Mouse (Mus musculus) brown adipose tissue, adult 24 weeks (tissue): ENCODE data around the gene Hivep2. TPM values are rescaled to one million over a fixed set of nuclear protein-coding genes. Genes with fewer than 3 reads are reported as not detected.

Experiments
- H3K27ac ChIP-seq: fragments of 200-500 bp; replicated peaks from 2 replicates; pipeline ENCODE4 v1.5.1; 2012; ENCODE audit warnings: low read depth, mild to moderate bottlenecking, low read length
- H3K4me1 ChIP-seq: fragments of 200-500 bp; 2 replicates; pipeline ENCODE4 v1.6.1; 2012; ENCODE audit warnings: low read length, mixed read lengths; ENCODE audit not compliant: control insufficient read depth, insufficient read depth, insufficient read length
- H3K4me3 ChIP-seq: fragments of 200-500 bp; 2 replicates; pipeline ENCODE4 v1.5.1; 2012; ENCODE audit warnings: low read depth, mild to moderate bottlenecking, low read length, moderate library complexity; ENCODE audit not compliant: insufficient read depth
- polyA plus RNA-seq: library from polyadenylated mRNA; stranded (reverse); fragments of >200 nt; gene quantifications from 2 replicates; pipeline ENCODE4 v1.2.4, GENCODE M21; 2012; ENCODE audit not compliant: missing spikeins, insufficient read depth, insufficient read length

Hivep2 gene
- polyA plus RNA-seq, 1 experiment, result 12.6 TPM

DNA sequence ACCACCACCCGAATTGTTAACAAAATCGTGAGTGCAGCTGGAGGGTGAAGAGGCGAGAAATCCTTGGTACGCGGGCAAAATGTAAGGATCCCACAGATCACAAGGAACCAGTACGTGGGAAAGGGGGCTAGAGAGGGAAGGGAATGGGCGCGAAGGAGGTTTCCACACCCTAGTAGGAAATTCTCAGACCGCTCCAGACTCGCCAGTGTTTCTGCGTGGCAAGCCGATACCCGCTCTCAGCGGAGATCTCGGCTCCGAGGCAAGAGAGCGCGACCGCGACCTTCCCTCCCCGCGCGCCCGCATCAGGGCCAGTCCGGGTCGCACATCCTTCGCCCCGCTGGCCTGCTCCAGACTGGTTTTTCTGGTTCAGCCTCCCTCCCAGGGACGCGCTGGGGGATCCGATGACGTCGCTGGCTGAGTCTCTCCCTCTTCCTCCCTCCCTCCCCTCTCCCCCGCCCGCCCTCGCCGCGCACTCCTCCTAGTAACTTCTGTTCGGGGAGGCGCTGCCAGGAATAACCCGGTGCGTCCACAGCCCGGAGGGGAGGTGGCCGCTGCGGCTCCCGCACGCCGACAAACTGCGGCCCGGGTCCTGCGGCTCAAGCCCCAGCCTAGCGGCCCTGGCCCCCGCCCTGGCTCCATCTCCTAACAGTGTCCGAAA, 430 bp upstream of the Hivep2 start:
- peak overlapping the region; percentile 81 for H3K4me3 ChIP-seq
- H3K27ac ChIP-seq, result peak overlapping the region; percentile 98

DNA sequence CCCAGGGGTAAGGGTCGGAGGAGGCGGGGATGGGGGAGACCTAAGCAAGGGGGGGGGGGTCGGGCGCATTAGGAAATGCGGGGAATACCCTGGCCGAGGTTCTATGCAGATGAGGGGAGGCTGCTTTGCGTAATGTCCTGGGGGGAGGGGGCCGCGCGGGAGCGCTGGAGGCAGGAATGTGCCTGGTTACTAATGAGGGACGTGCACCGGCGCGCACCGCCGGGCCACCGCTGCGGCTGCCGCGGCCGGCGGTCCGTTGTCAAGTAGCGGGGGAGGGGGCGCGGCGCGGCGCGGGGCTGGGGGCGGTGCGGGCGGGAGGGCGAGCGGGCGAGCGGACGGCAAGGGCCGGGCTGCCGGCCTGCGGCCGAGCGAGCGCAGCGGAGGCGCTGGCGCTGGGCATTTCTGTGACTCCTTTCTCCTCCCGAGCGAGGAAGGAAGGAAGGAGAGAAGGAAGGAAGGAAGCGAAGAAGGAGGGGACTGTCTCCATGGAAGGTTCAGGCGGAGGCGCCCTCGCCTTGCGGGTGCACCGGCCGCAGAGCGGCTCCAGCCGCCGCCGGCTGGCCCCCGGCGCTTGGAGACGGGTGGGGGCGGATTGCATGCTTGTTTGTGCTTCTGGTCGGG, 1.1 kb downstream of the Hivep2 start:
- H3K27ac ChIP-seq, result peak overlapping the region; percentile 99
- H3K4me3 ChIP-seq, result peak overlapping the region; percentile 81
- peaks cover 8% of the 10 kb centered on the region; the same call in 1 of the 2 replicates for H3K4me1 ChIP-seq

More for the DNA sequence above, 430 bp upstream of the Hivep2 start:
- H3K4me1 ChIP-seq, result peaks cover 5% of the 10 kb centered on the region; the same call in 1 of the 2 replicates

- H3K4me1 ChIP-seq, result peaks cover 8% of the 10 kb centered on the region; the same call in 1 of the 2 replicates
- H3K27ac ChIP-seq, result peak overlapping the region; percentile 99
- peak overlapping the region; percentile 81 for H3K4me3 ChIP-seq
These were observed 1.8 kb downstream of the Hivep2 start for GRCm38 (mm10) chr10:13967451-13968233.

DNA sequence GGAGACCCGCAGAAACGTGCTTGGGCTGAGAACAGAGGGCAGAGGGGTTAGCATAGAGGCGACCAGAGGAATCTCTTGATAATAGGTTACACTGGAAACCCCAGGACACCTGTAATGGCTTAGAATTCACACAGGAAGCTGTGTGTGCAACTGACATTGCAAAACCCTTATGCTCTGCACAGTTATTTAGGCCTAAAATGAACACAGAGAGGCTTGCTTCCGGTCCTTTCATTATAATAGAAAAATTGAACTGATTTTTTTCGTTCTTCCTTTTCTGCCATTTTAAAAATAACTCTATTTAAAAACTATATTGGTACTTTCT, 2.3 kb downstream of the Hivep2 start:
- H3K4me1 ChIP-seq, result peaks cover 8% of the 10 kb centered on the region; the same call in 1 of the 2 replicates
- peak overlapping the region; percentile 99 for H3K27ac ChIP-seq

DNA sequence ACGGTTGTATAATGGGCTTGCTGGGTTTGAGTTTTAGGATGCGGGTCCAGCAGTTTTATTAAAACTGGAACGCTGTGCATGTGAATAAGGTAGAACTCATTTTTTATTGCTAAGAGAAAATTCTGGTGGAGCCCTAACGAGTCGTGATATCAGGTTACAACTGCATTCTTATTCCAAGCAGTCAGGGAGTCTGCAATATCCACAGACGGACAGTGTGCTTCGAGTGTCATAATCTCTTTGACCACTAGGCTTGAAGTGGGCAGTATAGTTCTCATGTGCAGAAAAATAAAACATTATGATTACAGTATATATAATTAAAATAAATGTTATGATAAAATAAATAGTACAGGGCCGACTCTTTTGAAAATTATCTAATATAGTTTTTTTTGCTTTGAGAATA, 3.1 kb downstream of the Hivep2 start:
- Histone ChIP-seq H3K27ac (no peak overlapping the region), H3K4me3 (no peak overlapping the region), H3K4me1 (peaks cover 11% of the 10 kb centered on the region; the same call in 1 of the 2 replicates)

More for the DNA sequence above, 2.3 kb downstream of the Hivep2 start:
- peak overlapping the region; percentile 81 for H3K4me3 ChIP-seq

- H3K4me3 ChIP-seq, result no peak overlapping the region
- peaks cover 11% of the 10 kb centered on the region for H3K4me1 ChIP-seq
- no peak overlapping the region for H3K27ac ChIP-seq
These were observed 4.4 kb downstream of the Hivep2 start for GRCm38 (mm10) chr10:13970321-13970720.

GRCm38 (mm10) chr10:13971268-13971667, 5.4 kb downstream of the Hivep2 start:
- H3K4me3 ChIP-seq, result no peak overlapping the region
- peaks cover 14% of the 10 kb centered on the region for H3K4me1 ChIP-seq
- no peak overlapping the region for H3K27ac ChIP-seq

GRCm38 (mm10) chr10:13973563-13974179, 7.8 kb downstream of the Hivep2 start:
- peak overlapping the region; percentile 69; the same call in 1 of the 2 replicates for H3K27ac ChIP-seq
- no peak overlapping the region for H3K4me3 ChIP-seq
- peaks cover 19% of the 10 kb centered on the region for H3K4me1 ChIP-seq

GRCm38 (mm10) chr10:13974472-13974871, 8.6 kb downstream of the Hivep2 start:
- Histone ChIP-seq H3K4me1 (peaks cover 21% of the 10 kb centered on the region), H3K4me3 (no peak overlapping the region), H3K27ac (peak overlapping the region; percentile 82)

GRCm38 (mm10) chr10:13975861-13976260, 10.0 kb downstream of the Hivep2 start:
- H3K4me3 ChIP-seq, result no peak overlapping the region
- peak overlapping the region; percentile 93 for H3K27ac ChIP-seq
- H3K4me1 ChIP-seq, result peaks cover 18% of the 10 kb centered on the region

GRCm38 (mm10) chr10:13976267-13976666, 10.4 kb downstream of the Hivep2 start:
- Histone ChIP-seq H3K4me3 (no peak overlapping the region), H3K4me1 (peaks cover 17% of the 10 kb centered on the region), H3K27ac (peak overlapping the region; percentile 57)

- Histone ChIP-seq H3K4me1 (peaks cover 25% of the 10 kb centered on the region), H3K27ac (peak overlapping the region; percentile 97), H3K4me3 (peak overlapping the region; percentile 64)
These were observed 16.4 kb downstream of the Hivep2 start for GRCm38 (mm10) chr10:13982271-13982670.

DNA sequence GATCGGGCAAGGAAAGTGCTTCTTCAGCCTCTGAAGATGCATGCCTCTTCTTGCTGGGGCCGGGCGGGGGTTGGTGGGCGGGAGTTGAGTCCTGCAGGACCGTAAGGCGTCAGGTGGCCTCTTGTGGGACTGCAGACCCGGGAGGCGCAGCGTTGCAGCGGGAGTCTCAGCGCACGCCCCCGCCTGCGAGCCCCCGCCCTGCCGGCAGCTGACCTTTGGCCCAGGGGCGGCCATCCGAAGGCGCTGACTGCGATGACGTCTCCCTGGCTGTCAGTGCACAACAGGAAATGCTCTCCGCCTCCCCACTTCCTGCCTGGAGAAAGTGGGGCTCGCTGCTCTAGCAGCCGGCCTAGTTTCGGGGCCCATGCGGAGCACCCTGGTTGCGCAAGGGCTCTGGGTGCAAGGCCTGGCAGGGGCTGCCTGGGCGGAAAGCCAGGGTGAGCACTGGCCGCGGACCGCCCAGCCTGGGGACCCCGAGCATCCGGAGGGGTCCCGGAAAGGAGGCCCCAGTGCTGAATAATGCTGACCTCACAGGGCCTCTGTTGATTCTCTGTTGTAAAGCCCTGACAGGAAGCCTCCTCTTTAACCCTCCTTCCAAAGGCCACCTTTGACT, 17.0 kb downstream of the Hivep2 start:
- Histone ChIP-seq H3K27ac (peak overlapping the region; percentile 97), H3K4me1 (peaks cover 21% of the 10 kb centered on the region)

GRCm38 (mm10) chr10:13983631-13984030, 17.8 kb downstream of the Hivep2 start:
- Histone ChIP-seq H3K4me1 (peaks cover 22% of the 10 kb centered on the region), H3K27ac (peak overlapping the region; percentile 97), H3K4me3 (no peak overlapping the region)

More for the DNA sequence above, 17.0 kb downstream of the Hivep2 start:
- H3K4me3 ChIP-seq, result peak overlapping the region; percentile 64
